11 mouse cellular contexts compared by ENCODE assay signal in the genomic region with DNA sequence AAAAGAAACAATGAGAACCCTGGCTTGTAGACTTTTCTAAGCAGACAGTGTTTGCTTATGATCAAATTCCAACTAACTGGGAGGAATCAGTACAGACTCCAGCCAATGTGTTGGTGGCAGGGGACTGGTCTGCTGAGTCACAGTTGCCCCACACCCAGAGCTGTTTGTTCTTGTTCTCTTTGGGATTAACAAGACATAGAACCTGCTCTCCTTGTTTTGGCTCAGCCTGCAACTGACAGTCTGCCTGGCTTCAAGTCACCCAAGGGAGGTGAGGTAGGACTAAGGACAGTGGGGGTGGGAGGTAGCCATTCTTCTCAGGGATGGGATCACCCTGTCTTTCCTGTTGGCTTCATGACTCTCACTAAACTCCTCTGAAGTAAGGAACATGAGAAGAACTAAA. TPM values are rescaled to one million over a fixed set of nuclear protein-coding genes. Genes with fewer than 3 reads are reported as not detected.
DNase-seq lines count a peak whose midpoint lies in the region; ATAC-seq and TF ChIP-seq lines count a peak whose summit lies in the region.
"Had no signal": no experiment of that assay in that cellular context is flagged by ENCODE, and none has a peak within 500 bp of the region (broad histone marks: within the 10 kb centered on the region; RNA-seq: fewer than 3 reads in every experiment).

No protein-coding gene starts in this region.

- no peaks in the 10 kb centered on the region for H3K36me3 ChIP-seq in embryonic facial prominence, embryonic 14.5 days (ENCODE audit: control insufficient read depth, insufficient read depth, low read length)
- H3K36me3 ChIP-seq in embryonic facial prominence, embryonic 10.5 days (replicated peaks): no peaks in the 10 kb centered on the region; the same call in 1 of the 2 replicates
- no peaks in the 10 kb centered on the region for H3K36me3 ChIP-seq in lung, postnatal 0 days (ENCODE audit: insufficient read depth, low read length)
- no peaks in the 10 kb centered on the region for H3K36me3 ChIP-seq in limb, embryonic 10.5 days
- no peaks in the 10 kb centered on the region for H3K36me3 ChIP-seq in midbrain, embryonic 11.5 days (ENCODE audit: control insufficient read depth, insufficient read depth, low read length)
- H3K36me3 ChIP-seq: neural tube, embryonic 12.5 days had no signal

- H3K9me3 ChIP-seq in embryonic facial prominence, embryonic 14.5 days (ENCODE audit: control insufficient read depth, low read length): no peaks in the 10 kb centered on the region
- no peaks in the 10 kb centered on the region for H3K9me3 ChIP-seq in embryonic facial prominence, embryonic 10.5 days
- H3K9me3 ChIP-seq in lung, postnatal 0 days (ENCODE audit: low read length): no peaks in the 10 kb centered on the region
- H3K9me3 ChIP-seq in limb, embryonic 10.5 days (replicated peaks): no peaks in the 10 kb centered on the region
- no peaks in the 10 kb centered on the region for H3K9me3 ChIP-seq in midbrain, embryonic 11.5 days (ENCODE audit: control insufficient read depth, low read length)
- H3K9me3 ChIP-seq: hindbrain, embryonic 15.5 days; neural tube, embryonic 12.5 days had no signal

- H3K27ac ChIP-seq in embryonic facial prominence, embryonic 14.5 days (replicated peaks; ENCODE audit: low read depth, low read length): no peak overlapping the region
- H3K27ac ChIP-seq in embryonic facial prominence, embryonic 10.5 days (replicated peaks): no peak overlapping the region
- H3K27ac ChIP-seq in embryonic fibroblast, embryonic 13.5 days (ENCODE audit: insufficient read depth, low read length): peak overlapping the region; percentile 90
- H3K27ac ChIP-seq in lung, postnatal 0 days (ENCODE audit: low read length): 0 out of 2 replicates have a peak overlapping the region, but pooled peaks have one; percentile 33
- no peak overlapping the region for H3K27ac ChIP-seq in limb, embryonic 10.5 days
- H3K27ac ChIP-seq in midbrain, embryonic 11.5 days (ENCODE audit: low read depth, low read length): no peak overlapping the region
- H3K27ac ChIP-seq: hindbrain, embryonic 15.5 days; neural tube, embryonic 12.5 days had no signal

- H3K27me3 ChIP-seq in embryonic facial prominence, embryonic 14.5 days (replicated peaks; ENCODE audit: control insufficient read depth, insufficient read depth, low read length): no peaks in the 10 kb centered on the region
- no peaks in the 10 kb centered on the region for H3K27me3 ChIP-seq in embryonic facial prominence, embryonic 10.5 days (replicated peaks; ENCODE audit: low read depth, poor library complexity, severe bottlenecking)
- no peaks in the 10 kb centered on the region for H3K27me3 ChIP-seq in lung, postnatal 0 days (replicated peaks; ENCODE audit: insufficient read depth, low read length)
- H3K27me3 ChIP-seq in limb, embryonic 10.5 days (ENCODE audit: low read depth, poor library complexity, severe bottlenecking): peaks cover 6% of the 10 kb centered on the region; the same call in 1 of the 2 replicates
- no peaks in the 10 kb centered on the region for H3K27me3 ChIP-seq in midbrain, embryonic 11.5 days (ENCODE audit: control insufficient read depth, insufficient read depth, low read length)
- H3K27me3 ChIP-seq: hindbrain, embryonic 15.5 days; neural tube, embryonic 12.5 days had no signal

- no peak overlapping the region for H3K9ac ChIP-seq in embryonic facial prominence, embryonic 14.5 days (ENCODE audit: low read depth, low read length)
- no peak overlapping the region for H3K9ac ChIP-seq in lung, postnatal 0 days (replicated peaks; ENCODE audit: low read depth)
- H3K9ac ChIP-seq in midbrain, embryonic 11.5 days (ENCODE audit: low read length): no peak overlapping the region
- H3K9ac ChIP-seq: hindbrain, embryonic 15.5 days; neural tube, embryonic 12.5 days had no signal

- peak; percentile 35; the same call in 1 of the 2 replicates for ATAC-seq in embryonic facial prominence, embryonic 14.5 days (ENCODE audit: low read depth)
- peak; percentile 29 for ATAC-seq in lung, postnatal 0 days
- ATAC-seq in midbrain, embryonic 11.5 days (ENCODE audit: low FRiP score): no peak

- TF ChIP-seq CTCF in embryonic fibroblast, embryonic 13.5 days (IDR thresholded peaks at IDR 0.05; ENCODE audit: borderline replicate concordance, insufficient read depth, low read length): no peak
- no peak for TF ChIP-seq CTCF in lung, postnatal 0 days (IDR thresholded peaks at IDR 0.05)

- TF ChIP-seq POLR2A in embryonic fibroblast, embryonic 13.5 days (IDR thresholded peaks at IDR 0.05; ENCODE audit: low read depth, low read length): peak; percentile 22; the same call in 1 of the 2 replicates

- H3K4me3 ChIP-seq in embryonic facial prominence, embryonic 14.5 days (ENCODE audit: low read depth, low read length): no peak overlapping the region
- H3K4me3 ChIP-seq in embryonic facial prominence, embryonic 10.5 days: no peak overlapping the region
- no peak overlapping the region for H3K4me3 ChIP-seq in embryonic fibroblast, embryonic 13.5 days (ENCODE audit: insufficient read depth, low read length)
- no peak overlapping the region for H3K4me3 ChIP-seq in lung, postnatal 0 days (ENCODE audit: low read depth, low read length)
- no peak overlapping the region for H3K4me3 ChIP-seq in limb, embryonic 10.5 days
- H3K4me3 ChIP-seq in midbrain, embryonic 11.5 days (ENCODE audit: low read depth, low read length): no peak overlapping the region
- H3K4me3 ChIP-seq: hindbrain, embryonic 15.5 days; neural tube, embryonic 12.5 days had no signal

- peak; percentile 39 for DNase-seq in embryonic facial prominence, embryonic 14.5 days (ENCODE audit: low spot score)
- no peak for DNase-seq in embryonic facial prominence, embryonic 10.5 days (ENCODE audit: low spot score)
- DNase-seq in 416B (ENCODE audit: low read depth): peak; percentile 58
- peak; percentile 55 for DNase-seq in lung, postnatal 0 days (ENCODE audit: low spot score)
- no peak for DNase-seq in limb, embryonic 10.5 days (ENCODE audit: low spot score)
- DNase-seq in cerebellum, adult 11 months: no peak
- DNase-seq in midbrain, embryonic 11.5 days (ENCODE audit: low spot score, missing footprints): no peak
- DNase-seq: spleen, adult 18-20 months had no signal

- no peaks in the 10 kb centered on the region for H3K4me1 ChIP-seq in embryonic facial prominence, embryonic 14.5 days (ENCODE audit: control insufficient read depth, insufficient read depth, low read length)
- H3K4me1 ChIP-seq in embryonic facial prominence, embryonic 10.5 days: peaks cover 4% of the 10 kb centered on the region
- peaks cover 9% of the 10 kb centered on the region; the same call in 1 of the 2 replicates for H3K4me1 ChIP-seq in embryonic fibroblast, embryonic 13.5 days (ENCODE audit: control insufficient read depth, insufficient read depth, low read length)
- no peaks in the 10 kb centered on the region for H3K4me1 ChIP-seq in lung, postnatal 0 days (ENCODE audit: insufficient read depth, low read depth, low read length)
- no peaks in the 10 kb centered on the region for H3K4me1 ChIP-seq in limb, embryonic 10.5 days
- H3K4me1 ChIP-seq in midbrain, embryonic 11.5 days (ENCODE audit: control insufficient read depth, insufficient read depth, low read length): no peaks in the 10 kb centered on the region
- H3K4me1 ChIP-seq: hindbrain, embryonic 15.5 days; neural tube, embryonic 12.5 days had no signal

- no peak for TF ChIP-seq EP300 in lung, postnatal 0 days (IDR thresholded peaks at IDR 0.05)

- no peak overlapping the region for H3K4me2 ChIP-seq in embryonic facial prominence, embryonic 14.5 days (ENCODE audit: low read depth, low read length)
- no peak overlapping the region for H3K4me2 ChIP-seq in lung, postnatal 0 days (replicated peaks; ENCODE audit: low read depth, low read length)
- H3K4me2 ChIP-seq in midbrain, embryonic 11.5 days: no peak overlapping the region
- H3K4me2 ChIP-seq: hindbrain, embryonic 15.5 days; neural tube, embryonic 12.5 days had no signal

RNA-seq across cellular contexts. Expression of gene G6pdx, which starts 4.6 kb away (rescaled TPM):
- 43.9 and 50.7 TPM in 2 replicates for polyA plus RNA-seq in embryonic facial prominence, embryonic 14.5 days (2014; fragmentation: Nextera tagmentation; extraction: Ambion mirVana)
- polyA plus RNA-seq in embryonic facial prominence, embryonic 10.5 days (2016; fragmentation: Nextera tagmentation; extraction: Ambion mirVana): 54.7 and 57.3 TPM in 2 replicates
- polyA plus RNA-seq in embryonic fibroblast, embryonic 13.5 days (2011; ENCODE audit: insufficient read length, low read depth, missing spikeins): 58.1 and 65.0 TPM in 2 replicates
- polyA plus RNA-seq in lung, postnatal 0 days (2015; fragmentation: Nextera tagmentation; extraction: Ambion mirVana): 24.9 and 27.6 TPM in 2 replicates
- 53.8 and 54.9 TPM in 2 replicates for polyA plus RNA-seq in limb, embryonic 10.5 days (2016; fragmentation: Nextera tagmentation; extraction: Ambion mirVana)
- polyA plus RNA-seq in midbrain, embryonic 11.5 days (2014; fragmentation: Nextera tagmentation; extraction: Ambion mirVana): 56.2 and 56.4 TPM in 2 replicates

RNA-seq across cellular contexts. Expression of gene Ikbkg, which starts 31.4 kb away (rescaled TPM):
- polyA plus RNA-seq in embryonic facial prominence, embryonic 14.5 days (2014; fragmentation: Nextera tagmentation; extraction: Ambion mirVana): 20.7 and 25.4 TPM in 2 replicates
- 18.7 and 18.9 TPM in 2 replicates for polyA plus RNA-seq in embryonic facial prominence, embryonic 10.5 days (2016; fragmentation: Nextera tagmentation; extraction: Ambion mirVana)
- polyA plus RNA-seq in embryonic fibroblast, embryonic 13.5 days (2011; ENCODE audit: insufficient read length, low read depth, missing spikeins): 36.8 and 57.9 TPM in 2 replicates
- 15.1 and 16.6 TPM in 2 replicates for polyA plus RNA-seq in lung, postnatal 0 days (2015; fragmentation: Nextera tagmentation; extraction: Ambion mirVana)
- 16.7 and 17.8 TPM in 2 replicates for polyA plus RNA-seq in limb, embryonic 10.5 days (2016; fragmentation: Nextera tagmentation; extraction: Ambion mirVana)
- 22.8 and 24.8 TPM in 2 replicates for polyA plus RNA-seq in midbrain, embryonic 11.5 days (2014; fragmentation: Nextera tagmentation; extraction: Ambion mirVana)

RNA-seq across cellular contexts. Expression of gene Fam3a, which starts 31.4 kb away (rescaled TPM):
- 38.4 and 43.0 TPM in 2 replicates for polyA plus RNA-seq in embryonic facial prominence, embryonic 14.5 days (2014; fragmentation: Nextera tagmentation; extraction: Ambion mirVana)
- 23.7 and 23.8 TPM in 2 replicates for polyA plus RNA-seq in embryonic facial prominence, embryonic 10.5 days (2016; fragmentation: Nextera tagmentation; extraction: Ambion mirVana)
- 23.5 and 30.6 TPM in 2 replicates for polyA plus RNA-seq in embryonic fibroblast, embryonic 13.5 days (2011; ENCODE audit: insufficient read length, low read depth, missing spikeins)
- polyA plus RNA-seq in lung, postnatal 0 days (2015; fragmentation: Nextera tagmentation; extraction: Ambion mirVana): 36.9 and 42.9 TPM in 2 replicates
- 24.0 and 28.4 TPM in 2 replicates for polyA plus RNA-seq in limb, embryonic 10.5 days (2016; fragmentation: Nextera tagmentation; extraction: Ambion mirVana)
- 26.2 and 27.3 TPM in 2 replicates for polyA plus RNA-seq in midbrain, embryonic 11.5 days (2014; fragmentation: Nextera tagmentation; extraction: Ambion mirVana)

RNA-seq across cellular contexts. Expression of gene Slc10a3, which starts 51.3 kb away (rescaled TPM):
- 21.4 and 22.5 TPM in 2 replicates for polyA plus RNA-seq in embryonic facial prominence, embryonic 14.5 days (2014; fragmentation: Nextera tagmentation; extraction: Ambion mirVana)
- polyA plus RNA-seq in embryonic facial prominence, embryonic 10.5 days (2016; fragmentation: Nextera tagmentation; extraction: Ambion mirVana): 12.3 and 13.0 TPM in 2 replicates
- 20.6 and 22.4 TPM in 2 replicates for polyA plus RNA-seq in embryonic fibroblast, embryonic 13.5 days (2011; ENCODE audit: insufficient read length, low read depth, missing spikeins)
- polyA plus RNA-seq in lung, postnatal 0 days (2015; fragmentation: Nextera tagmentation; extraction: Ambion mirVana): 25.0 and 25.6 TPM in 2 replicates
- polyA plus RNA-seq in limb, embryonic 10.5 days (2016; fragmentation: Nextera tagmentation; extraction: Ambion mirVana): 12.2 and 13.2 TPM in 2 replicates
- polyA plus RNA-seq in midbrain, embryonic 11.5 days (2014; fragmentation: Nextera tagmentation; extraction: Ambion mirVana): 8.5 and 9.0 TPM in 2 replicates

RNA-seq across cellular contexts. Expression of gene Ubl4a, which starts 51.4 kb away (rescaled TPM):
- polyA plus RNA-seq in embryonic facial prominence, embryonic 14.5 days (2014; fragmentation: Nextera tagmentation; extraction: Ambion mirVana): 78.8 and 83.5 TPM in 2 replicates
- 61.1 and 69.8 TPM in 2 replicates for polyA plus RNA-seq in embryonic facial prominence, embryonic 10.5 days (2016; fragmentation: Nextera tagmentation; extraction: Ambion mirVana)
- 47.0 and 62.6 TPM in 2 replicates for polyA plus RNA-seq in embryonic fibroblast, embryonic 13.5 days (2011; ENCODE audit: insufficient read length, low read depth, missing spikeins)
- polyA plus RNA-seq in lung, postnatal 0 days (2015; fragmentation: Nextera tagmentation; extraction: Ambion mirVana): 53.0 and 56.2 TPM in 2 replicates
- polyA plus RNA-seq in limb, embryonic 10.5 days (2016; fragmentation: Nextera tagmentation; extraction: Ambion mirVana): 57.7 and 59.8 TPM in 2 replicates
- polyA plus RNA-seq in midbrain, embryonic 11.5 days (2014; fragmentation: Nextera tagmentation; extraction: Ambion mirVana): 74.3 and 76.5 TPM in 2 replicates

Comparison
In these comparisons a context has a peak if more than half of its experiments do, and no peak if none do; other contexts are left out.
1. DNase-seq: peak in embryonic facial prominence, embryonic 14.5 days (single experiment), 416B (single experiment) and lung, postnatal 0 days (single experiment); none in embryonic facial prominence, embryonic 10.5 days (single experiment), limb, embryonic 10.5 days (single experiment), cerebellum, adult 11 months (single experiment) and midbrain, embryonic 11.5 days (single experiment).
2. H3K27ac ChIP-seq: peak in embryonic fibroblast, embryonic 13.5 days (single experiment) and lung, postnatal 0 days (single experiment); none in embryonic facial prominence, embryonic 14.5 days (single experiment), embryonic facial prominence, embryonic 10.5 days (single experiment), limb, embryonic 10.5 days (single experiment) and midbrain, embryonic 11.5 days (single experiment).